Mouse (Mus musculus) liver, embryonic 16.5 days (tissue): ENCODE results near the gene Dip2c. TPM values are rescaled to one million over a fixed set of nuclear protein-coding genes. Genes with fewer than 3 reads are reported as not detected.

Experiments
- ATAC-seq: fragments of 200-750 bp; cut with Nextera tagmentation; 2 replicates; pipeline ENCODE4 v1.8.0; 2017; ENCODE audit warnings: low read depth, mild to moderate bottlenecking, moderate number of reproducible peaks, moderate library complexity
- H3K27ac ChIP-seq: fragments of 300-500 bp; sonication (generic); 2 replicates; pipeline ENCODE4 v1.5.1; 2014; ENCODE audit warnings: mild to moderate bottlenecking, low read length
- H3K27me3 ChIP-seq: fragments of 300-500 bp; sonication (generic); 2 replicates; pipeline ENCODE4 v1.6.1; 2014; ENCODE audit warnings: low read depth, low read length, mixed read lengths; ENCODE audit not compliant: control insufficient read depth, insufficient read depth
- H3K36me3 ChIP-seq: fragments of 300-500 bp; sonication (generic); 2 replicates; pipeline ENCODE4 v1.6.1; 2014; ENCODE audit warnings: mild to moderate bottlenecking; ENCODE audit not compliant: control insufficient read depth, insufficient read depth
- H3K4me1 ChIP-seq: fragments of 300-500 bp; sonication (generic); 2 replicates; pipeline ENCODE4 v1.6.1; 2014; ENCODE audit warnings: low read depth, low read length, mixed read lengths; ENCODE audit not compliant: control insufficient read depth
- H3K4me2 ChIP-seq: fragments of 300-500 bp; sonication (generic); 2 replicates; pipeline ENCODE4 v1.6.1; 2014; ENCODE audit warnings: low read depth, low read length, mixed read lengths
- H3K4me3 ChIP-seq: fragments of 300-500 bp; sonication (generic); 2 replicates; pipeline ENCODE4 v1.5.1; 2014; ENCODE audit warnings: low read depth, mild to moderate bottlenecking, low read length
- H3K9ac ChIP-seq: fragments of 300-500 bp; sonication (generic); 2 replicates; pipeline ENCODE4 v1.6.1; 2014; ENCODE audit warnings: low read depth, low read length
- H3K9me3 ChIP-seq: fragments of 300-500 bp; sonication (generic); replicated peaks from 2 replicates; pipeline ENCODE4 v1.6.1; 2016; ENCODE audit warnings: low read length; ENCODE audit not compliant: control insufficient read depth
- WGBS: fragments of 180-500 bp; shearing (Covaris S2); extraction: QIAGEN DNeasy Blood & Tissue Kit; methylation state at CpG from one replicate; pipeline ENCODE4 v1.1.7; 2014; ENCODE audit not compliant: insufficient replicate concordance; 5-methylcytosine and 5-hydroxymethylcytosine counted together
- polyA plus RNA-seq: library from polyadenylated mRNA; unstranded; fragments of >200 nt; fragmentation: Nextera tagmentation; extraction: Ambion mirVana; gene quantifications from 2 replicates; pipeline ENCODE4 v1.2.1, GENCODE M21; 2015

Dip2c gene
- 0.56 and 0.58 TPM in 2 replicates for polyA plus RNA-seq

DNA sequence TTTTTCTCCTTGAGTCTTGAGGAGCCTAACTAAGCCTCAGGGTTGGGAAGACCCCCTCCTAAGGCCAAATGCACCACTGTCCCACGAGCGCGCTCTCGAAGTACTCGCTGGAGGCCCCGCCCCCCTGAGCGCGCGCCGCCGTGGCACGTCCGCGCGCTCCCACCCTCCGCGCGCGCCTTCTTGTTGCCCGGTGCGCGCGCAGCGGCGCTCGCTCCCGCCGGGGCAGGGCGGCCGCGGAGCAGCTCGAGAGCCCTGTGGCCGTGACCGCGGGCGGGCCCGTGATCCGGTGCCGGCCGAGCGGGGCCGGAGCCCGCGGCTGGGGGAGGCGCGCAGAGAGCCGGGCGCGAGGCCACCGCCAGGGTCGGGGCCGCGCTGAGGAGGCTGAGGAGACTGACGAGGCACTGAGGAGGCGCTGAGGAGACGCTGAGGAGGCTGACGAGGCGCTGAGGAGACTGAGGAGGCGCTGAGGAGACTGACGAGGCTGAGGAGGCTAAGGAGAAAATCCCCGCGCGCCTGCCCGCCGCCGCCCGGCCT, at the start of gene Dip2c:
Gene Dip2c (plus strand): TSS at position 207 of the 534 bp plus-strand sequence.
- no peaks in the 10 kb centered on the region for H3K36me3 ChIP-seq
- ATAC-seq: peak; percentile 89
- peak within 1 kb of the TSS; percentile 62 for H3K9ac ChIP-seq
- no peaks in the 10 kb centered on the region; the same call in 1 of the 2 replicates for H3K4me1 ChIP-seq
- no peaks in the 10 kb centered on the region for H3K9me3 ChIP-seq
- peak within 1 kb of the TSS; percentile 68 for H3K4me3 ChIP-seq
- no peak within 1 kb of the TSS for H3K27ac ChIP-seq
- under 1% methylated on average over 67 of the region's 67 CpGs for WGBS
- H3K4me2 ChIP-seq: peak within 1 kb of the TSS; percentile 69
- peaks cover 17% of the 10 kb centered on the region for H3K27me3 ChIP-seq

DNA sequence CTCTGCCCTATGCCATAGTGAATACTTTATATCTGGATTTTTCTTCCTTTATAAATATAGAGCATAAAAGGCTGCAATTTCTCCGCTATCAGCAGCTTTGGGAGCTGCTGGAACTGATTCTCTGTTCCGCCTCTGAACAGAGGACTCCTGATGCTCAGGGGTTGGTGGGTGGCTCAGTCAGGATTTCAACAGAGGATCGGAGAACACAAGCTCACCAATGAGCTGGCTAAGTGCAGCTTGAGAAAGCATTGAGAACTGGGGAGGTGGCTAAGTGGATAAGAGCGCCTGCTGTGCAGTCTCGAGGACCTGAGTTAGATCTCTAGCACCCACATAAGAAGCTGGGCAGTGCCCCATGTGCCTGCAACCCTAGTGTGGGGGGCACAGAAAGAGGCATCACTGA, 49.2 kb upstream of the Dip2c start:
- WGBS: 62% methylated on average over 5 of the region's 5 CpGs
- H3K4me2 ChIP-seq: no peak overlapping the region
- no peaks in the 10 kb centered on the region for H3K4me1 ChIP-seq
- no peaks in the 10 kb centered on the region for H3K36me3 ChIP-seq
- H3K9ac ChIP-seq: no peak overlapping the region
- no peak overlapping the region for H3K27ac ChIP-seq
- H3K27me3 ChIP-seq: no peaks in the 10 kb centered on the region
- ATAC-seq: no peak
- no peak overlapping the region for H3K4me3 ChIP-seq
- H3K9me3 ChIP-seq: no peaks in the 10 kb centered on the region

- Histone ChIP-seq H3K9ac (no peak overlapping the region), H3K4me2 (peak overlapping the region; percentile 40; the same call in 1 of the 2 replicates), H3K27me3 (no peaks in the 10 kb centered on the region), H3K4me1 (no peaks in the 10 kb centered on the region; the same call in 1 of the 2 replicates), H3K9me3 (no peaks in the 10 kb centered on the region), H3K27ac (no peak overlapping the region), H3K36me3 (no peaks in the 10 kb centered on the region), H3K4me3 (no peak overlapping the region)
- 23% methylated on average over 7 of the region's 7 CpGs for WGBS
- peak; percentile 64 for ATAC-seq
Measured at GRCm38 (mm10) chr13:9237495-9237894, 38.8 kb upstream of the Dip2c start.

DNA sequence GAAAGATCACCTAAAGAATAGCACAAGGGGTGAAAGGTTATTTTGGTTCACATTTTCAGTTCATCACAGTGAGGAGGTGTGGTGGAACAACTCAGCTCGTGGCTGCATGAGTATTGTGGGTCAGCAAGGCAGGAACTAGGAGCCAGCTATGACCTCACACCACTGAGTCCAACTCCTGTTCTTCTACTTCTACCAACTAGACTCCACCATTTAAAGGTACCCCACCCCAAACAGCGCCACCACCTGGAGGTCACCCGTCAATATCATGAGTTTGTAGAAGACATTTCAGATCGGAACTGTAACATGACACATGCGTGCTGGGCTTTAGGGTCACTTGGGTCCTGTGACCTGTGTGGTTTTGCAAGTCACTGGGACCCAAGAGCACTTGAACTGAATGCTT, 37.2 kb upstream of the Dip2c start:
- Histone ChIP-seq H3K27ac (no peak overlapping the region), H3K4me1 (no peaks in the 10 kb centered on the region; the same call in 1 of the 2 replicates), H3K27me3 (no peaks in the 10 kb centered on the region), H3K9me3 (no peaks in the 10 kb centered on the region), H3K4me3 (no peak overlapping the region), H3K4me2 (no peak overlapping the region), H3K9ac (no peak overlapping the region), H3K36me3 (no peaks in the 10 kb centered on the region)
- ATAC-seq: no peak
- 62% methylated on average over 5 of the region's 5 CpGs for WGBS

DNA sequence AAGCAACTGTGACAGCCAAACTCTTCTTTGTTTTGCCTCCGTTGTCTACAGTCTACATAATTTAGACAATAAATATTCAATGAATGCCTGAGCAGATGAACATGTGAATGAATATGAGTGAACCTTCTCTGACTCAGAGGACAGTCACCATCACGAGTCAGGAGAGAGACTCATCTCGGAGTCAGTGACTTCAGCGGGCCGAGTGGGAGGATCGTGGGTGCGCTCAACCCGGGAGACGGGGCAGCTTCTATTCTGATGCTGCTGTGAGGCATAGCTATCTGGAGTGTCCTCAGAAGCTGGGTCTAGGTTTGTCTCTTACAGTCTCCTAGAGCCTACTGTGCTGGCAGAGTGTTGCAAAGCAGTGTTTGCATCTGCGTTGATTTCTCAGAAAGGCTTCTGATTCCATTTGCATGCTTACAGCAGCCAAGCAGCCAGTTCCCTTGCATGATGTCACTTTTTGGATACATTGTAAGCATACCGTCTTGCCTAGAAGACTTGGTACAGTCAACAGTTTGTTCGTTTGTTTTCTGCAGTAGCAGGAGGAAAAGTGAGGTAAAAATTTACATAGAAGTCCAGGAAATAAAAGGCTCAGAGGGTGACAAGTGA, 36.6 kb upstream of the Dip2c start:
- Histone ChIP-seq H3K4me1 (no peaks in the 10 kb centered on the region; the same call in 1 of the 2 replicates), H3K36me3 (no peaks in the 10 kb centered on the region), H3K27ac (no peak overlapping the region), H3K4me3 (no peak overlapping the region), H3K4me2 (no peak overlapping the region), H3K9me3 (no peaks in the 10 kb centered on the region), H3K9ac (no peak overlapping the region), H3K27me3 (no peaks in the 10 kb centered on the region)
- WGBS: 75% methylated on average over 12 of the region's 12 CpGs
- no peak for ATAC-seq

- Histone ChIP-seq H3K4me3 (no peak overlapping the region), H3K4me1 (no peaks in the 10 kb centered on the region), H3K36me3 (no peaks in the 10 kb centered on the region), H3K4me2 (no peak overlapping the region), H3K27me3 (no peaks in the 10 kb centered on the region), H3K27ac (no peak overlapping the region), H3K9me3 (no peaks in the 10 kb centered on the region), H3K9ac (no peak overlapping the region)
- no peak for ATAC-seq
- WGBS: 35% methylated on average over 4 of the region's 4 CpGs
Measured at GRCm38 (mm10) chr13:9261748-9262147, 14.6 kb upstream of the Dip2c start.

DNA sequence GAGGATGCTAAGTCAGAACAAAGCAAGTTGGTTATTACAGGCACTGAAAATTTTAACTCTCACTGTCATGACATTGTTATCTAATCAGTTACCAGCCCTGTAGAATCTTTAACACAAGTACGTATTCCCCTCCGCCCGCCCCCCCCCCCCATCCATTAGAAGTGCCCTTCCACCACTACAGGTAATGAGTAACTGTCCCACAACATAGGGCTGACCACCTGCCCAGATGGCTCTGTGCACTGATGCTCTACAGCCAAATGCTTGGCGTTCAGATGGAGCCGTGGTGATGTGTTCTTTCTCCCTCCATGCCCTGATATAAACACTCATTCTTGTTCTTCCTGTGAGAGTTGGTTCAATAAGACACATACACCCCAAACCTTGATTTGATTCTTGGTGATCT, 10.8 kb upstream of the Dip2c start:
- H3K9ac ChIP-seq: no peak overlapping the region
- H3K27me3 ChIP-seq: no peaks in the 10 kb centered on the region
- no peaks in the 10 kb centered on the region for H3K4me1 ChIP-seq
- H3K36me3 ChIP-seq: no peaks in the 10 kb centered on the region
- no peaks in the 10 kb centered on the region for H3K9me3 ChIP-seq
- no peak overlapping the region for H3K4me3 ChIP-seq
- H3K27ac ChIP-seq: no peak overlapping the region
- 75% methylated on average over 5 of the region's 5 CpGs for WGBS
- no peak for ATAC-seq
- no peak overlapping the region for H3K4me2 ChIP-seq

- H3K9me3 ChIP-seq: no peaks in the 10 kb centered on the region
- no peak overlapping the region for H3K27ac ChIP-seq
- H3K36me3 ChIP-seq: no peaks in the 10 kb centered on the region
- ATAC-seq: peak; percentile 57
- H3K4me3 ChIP-seq: peak overlapping the region; percentile 68
- 0% methylated on average over 51 of the region's 75 CpGs for whole genome bisulfite sequencing
- peak overlapping the region; percentile 69 for H3K4me2 ChIP-seq
- no peaks in the 10 kb centered on the region; the same call in 1 of the 2 replicates for H3K4me1 ChIP-seq
- H3K27me3 ChIP-seq: peaks cover 17% of the 10 kb centered on the region
- peak overlapping the region; percentile 62 for H3K9ac ChIP-seq
Measured at GRCm38 (mm10) chr13:9276856-9277620, 710 bp downstream of the Dip2c start.

DNA sequence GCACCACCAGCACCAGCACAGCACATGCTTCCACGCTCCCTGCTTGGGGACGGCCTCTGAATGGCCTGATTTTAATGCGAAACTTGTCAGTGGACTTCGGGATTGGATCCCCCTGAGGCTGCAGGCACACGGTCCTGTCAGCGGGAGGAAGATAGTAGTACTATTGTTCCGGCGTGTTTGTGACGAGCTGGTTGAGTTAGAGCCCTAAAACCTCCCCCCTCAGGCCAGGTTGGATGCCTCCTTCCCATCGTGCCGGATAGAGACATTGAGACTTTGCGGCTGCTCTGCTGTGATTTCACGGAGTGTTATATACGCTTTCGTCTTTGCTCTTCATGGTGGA, 1.3 kb downstream of the Dip2c start:
- Histone ChIP-seq H3K27me3 (peaks cover 17% of the 10 kb centered on the region), H3K9me3 (no peaks in the 10 kb centered on the region), H3K9ac (no peak overlapping the region), H3K4me2 (peak overlapping the region; percentile 69), H3K4me3 (peak overlapping the region; percentile 68), H3K27ac (no peak overlapping the region), H3K4me1 (no peaks in the 10 kb centered on the region; the same call in 1 of the 2 replicates), H3K36me3 (no peaks in the 10 kb centered on the region)
- no peak for ATAC-seq
- 6% methylated on average over 15 of the region's 15 CpGs for WGBS
